Mouse (Mus musculus): ENCODE data around the gene Ptbp3.

- TF ChIP-seq CTCF (IDR thresholded peaks at IDR 0.05; ENCODE audit: control insufficient read depth, insufficient read depth, insufficient read length) (no peak), USF1 (IDR thresholded peaks at IDR 0.05; ENCODE audit: low read depth) (no peak), CEBPB (IDR thresholded peaks at IDR 0.05; ENCODE audit: low read depth) (no peak), MAX (IDR thresholded peaks at IDR 0.05) (no peak)
Measured at GRCm38 (mm10) chr4:59459216-59459955, 89.8 kb downstream of the Ptbp3 start.
